Mouse (Mus musculus): ENCODE results near the gene Saa1.
"Not testable (repeated sequence)": the region's sequence is repeated elsewhere in the genome, so short reads cannot be mapped to it uniquely, and the experiment has no call there.

Gene Saa1

GRCm38 (mm10) chr7:46742880-46743279 is at the start of gene Saa1:
Gene Saa1 (minus strand): TSS chr7:46742980.
- DNase-seq (ENCODE audit: low read depth, low spot score), result not testable (repeated sequence)

GRCm38 (mm10) chr7:46789177-46789849 is 46.5 kb upstream of the Saa1 start:
- DNase-seq (ENCODE audit: low read depth, low spot score), result no peak

- DNase-seq (ENCODE audit: low read depth, low spot score), result peak; percentile 56
Measured at GRCm38 (mm10) chr7:46770706-46771105, 27.9 kb upstream of the Saa1 start.

GRCm38 (mm10) chr7:46768451-46768850 is 25.7 kb upstream of the Saa1 start:
- no peak for DNase-seq (ENCODE audit: low read depth, low spot score)

- no peak for DNase-seq (ENCODE audit: low read depth, low spot score)
Measured at GRCm38 (mm10) chr7:46767371-46767770, 24.6 kb upstream of the Saa1 start.

GRCm38 (mm10) chr7:46764672-46765071 is 21.9 kb upstream of the Saa1 start:
- no peak for DNase-seq (ENCODE audit: low read depth, low spot score)

GRCm38 (mm10) chr7:46762601-46763000 is 19.8 kb upstream of the Saa1 start:
- no peak for DNase-seq (ENCODE audit: low read depth, low spot score)

GRCm38 (mm10) chr7:46761049-46761795 is 18.4 kb upstream of the Saa1 start:
- no peak for DNase-seq (ENCODE audit: low read depth, low spot score)

GRCm38 (mm10) chr7:46751490-46751889 is 8.7 kb upstream of the Saa1 start, which contains the start of gene Saa2:
Gene Saa2 (plus strand): TSS chr7:46751790.
- DNase-seq (ENCODE audit: low read depth, low spot score), result no peak

GRCm38 (mm10) chr7:46748459-46748858 is 5.7 kb upstream of the Saa1 start:
- DNase-seq (ENCODE audit: low read depth, low spot score), result no peak

GRCm38 (mm10) chr7:46746381-46746780 is 3.6 kb upstream of the Saa1 start:
- DNase-seq (ENCODE audit: low read depth, low spot score), result no peak

GRCm38 (mm10) chr7:46745816-46746215 is 3.0 kb upstream of the Saa1 start:
- no peak for DNase-seq (ENCODE audit: low read depth, low spot score)

- not testable (repeated sequence) for DNase-seq (ENCODE audit: low read depth, low spot score)
Measured at GRCm38 (mm10) chr7:46740041-46740440, 2.7 kb downstream of the Saa1 start.

GRCm38 (mm10) chr7:46738561-46739460 is 4.0 kb downstream of the Saa1 start:
- no peak for DNase-seq (ENCODE audit: low read depth, low spot score)

GRCm38 (mm10) chr7:46734983-46735382 is 7.8 kb downstream of the Saa1 start:
- DNase-seq (ENCODE audit: low read depth, low spot score), result no peak

- DNase-seq (ENCODE audit: low read depth, low spot score), result no peak
Measured at GRCm38 (mm10) chr7:46732458-46732857, 10.3 kb downstream of the Saa1 start, which contains the start of gene Saa4. Gene Saa4 (minus strand): TSS chr7:46732603.

- no peak for DNase-seq (ENCODE audit: low read depth, low spot score)
Measured at GRCm38 (mm10) chr7:46727584-46727983, 15.2 kb downstream of the Saa1 start.

GRCm38 (mm10) chr7:46724396-46724795 is 18.4 kb downstream of the Saa1 start:
- no peak for DNase-seq (ENCODE audit: low read depth, low spot score)

GRCm38 (mm10) chr7:46723849-46724248 is 18.9 kb downstream of the Saa1 start:
- no peak for DNase-seq (ENCODE audit: low read depth, low spot score)

GRCm38 (mm10) chr7:46723354-46723753 is 19.4 kb downstream of the Saa1 start:
- no peak for DNase-seq (ENCODE audit: low read depth, low spot score)

- no peak for DNase-seq (ENCODE audit: low read depth, low spot score)
Measured at GRCm38 (mm10) chr7:46720460-46720859, 22.3 kb downstream of the Saa1 start.

GRCm38 (mm10) chr7:46719526-46719925 is 23.3 kb downstream of the Saa1 start:
- DNase-seq (ENCODE audit: low read depth, low spot score), result no peak

All from retina, postnatal 7 days (tissue).